Mouse (Mus musculus) bone marrow macrophage, adult 2 months (primary cell): ENCODE data around the gene Cep41.

ENCODE experiments used
- CTCF ChIP-seq: IDR thresholded peaks from 2 replicates; pipeline ENCODE4 v1.5.1; 2012; ENCODE audit warnings: low read depth, mild to moderate bottlenecking, low read length, moderate library complexity
- POLR2A ChIP-seq: IDR thresholded peaks from 2 replicates; pipeline ENCODE4 v1.6.1; 2012; ENCODE audit warnings: mild to moderate bottlenecking, low read depth, low read length, borderline replicate concordance

GRCm38 (mm10) chr6:30629989-30630388, 63.6 kb downstream of the Cep41 start:
- TF ChIP-seq CTCF = no peak
- no peak for TF ChIP-seq POLR2A
